In the genomic region with DNA sequence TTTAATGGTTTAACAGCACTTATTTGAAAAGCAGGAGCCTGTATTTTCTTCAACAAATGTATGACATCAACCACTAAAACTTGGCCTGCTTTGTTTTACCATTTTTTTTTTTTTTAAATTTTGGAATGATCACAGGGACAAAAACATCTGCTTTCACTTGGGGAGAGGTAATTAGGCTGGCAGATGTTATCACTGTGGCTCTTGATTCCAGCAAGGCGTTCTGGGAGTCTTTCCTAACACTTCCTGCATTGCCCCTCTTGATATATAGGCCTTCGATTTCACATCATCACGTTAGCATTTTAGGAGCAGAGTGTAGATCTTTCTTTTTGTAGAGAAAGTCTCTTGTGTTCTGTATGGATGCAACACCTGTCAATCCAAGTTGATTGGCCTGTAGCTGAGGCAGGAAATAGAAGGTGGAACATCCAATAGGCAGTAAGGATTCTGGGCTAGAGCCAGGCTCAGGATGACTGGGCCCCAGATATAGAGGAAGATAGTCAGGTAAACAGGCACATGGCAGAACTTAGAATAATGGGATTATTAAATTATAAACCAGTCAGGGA, we compare ENCODE assay signal across 10 mouse cellular contexts.
DNase-seq lines count a peak whose midpoint lies in the region.
"Had no signal": no experiment of that assay in that cellular context is flagged by ENCODE, and none has a peak within 500 bp of the region (broad histone marks: within the 10 kb centered on the region; RNA-seq: fewer than 3 reads in every experiment).

No protein-coding gene starts in this region.

- peak; percentile 42 for DNase-seq in embryo, embryonic 10 days (ENCODE audit: low spot score)
- no peak for DNase-seq in embryo, embryonic 9.5 days (ENCODE audit: extremely low spot score)
- DNase-seq in 3T3-L1 (ENCODE audit: low read depth, low spot score) (peak; percentile 69), MN1 (ENCODE audit: low spot score) (peak; percentile 80)
- DNase-seq in embryo, embryonic 11 days, result peak; percentile 16
- DNase-seq in yolk sac, embryonic 10.5 days (ENCODE audit: low spot score), result no peak
- no peak for DNase-seq in right cerebral cortex, postnatal 4 days
- DNase-seq: cerebellum, adult 18-20 months; kidney, adult 9 months; kidney, postnatal 36 days had no signal

Comparison
In these comparisons a context has a peak if more than half of its experiments do, and no peak if none do; other contexts are left out.
1. DNase-seq: peak in embryo, embryonic 10 days (single experiment), 3T3-L1 (single experiment), MN1 (single experiment) and embryo, embryonic 11 days (single experiment); none in embryo, embryonic 9.5 days (single experiment), yolk sac, embryonic 10.5 days (single experiment) and right cerebral cortex, postnatal 4 days (single experiment).